In genomic region chrX:99541916-99542315, GRCm38 (mm10) we compare ENCODE assay signal across 23 mouse cellular contexts.
A peak's percentile ranks its signal among the peaks of the same experiment; 100 is the strongest.
DNase-seq lines count a peak whose midpoint lies in the region; TF ChIP-seq lines count a peak whose summit lies in the region.
"Had no signal": no experiment of that assay in that cellular context is flagged by ENCODE, and none has a peak within 500 bp of the region (broad histone marks: within the 10 kb centered on the region; RNA-seq: fewer than 3 reads in every experiment).

No protein-coding gene starts in this region.

- no peak overlapping the region for H3K27ac ChIP-seq in kidney, adult 2 months (ENCODE audit: insufficient read depth, low read depth, low read length)
- H3K27ac ChIP-seq: embryonic facial prominence, embryonic 12.5 days; embryonic facial prominence, embryonic 15.5 days; heart, embryonic 15.5 days; hindbrain, embryonic 10.5 days; hindbrain, embryonic 13.5 days; intestine, embryonic 15.5 days had no signal

- no peak for TF ChIP-seq POLR2A in kidney, adult 2 months (IDR thresholded peaks at IDR 0.05; ENCODE audit: low read depth, low read length)

- 72% methylated on average over 3 of the region's 3 CpGs for WGBS in kidney, adult 2 months

- no peaks in the 10 kb centered on the region for H3K4me1 ChIP-seq in kidney, adult 2 months (ENCODE audit: control insufficient read depth, insufficient read depth, low read length)
- H3K4me1 ChIP-seq: embryonic facial prominence, embryonic 12.5 days; intestine, embryonic 15.5 days had no signal

- H3K27me3 ChIP-seq in kidney, adult 2 months (replicated peaks; ENCODE audit: control insufficient read depth, insufficient read depth, low read length) = no peaks in the 10 kb centered on the region

- no peak overlapping the region for H3K4me3 ChIP-seq in kidney, adult 2 months (ENCODE audit: insufficient read depth, low read depth, low read length)
- H3K4me3 ChIP-seq: embryonic facial prominence, embryonic 12.5 days; embryonic facial prominence, embryonic 15.5 days; heart, embryonic 12.5 days; heart, embryonic 15.5 days; hindbrain, embryonic 10.5 days; hindbrain, embryonic 13.5 days; intestine, embryonic 15.5 days had no signal

- TF ChIP-seq CTCF in kidney, adult 2 months (conservative IDR thresholded peaks at IDR 0.05; ENCODE audit: insufficient read depth, insufficient read length, low read depth, low read length) = no peak

- H3K36me3 ChIP-seq in kidney, adult 2 months (ENCODE audit: control insufficient read depth, insufficient read depth, low read length) = no peaks in the 10 kb centered on the region
- H3K36me3 ChIP-seq: embryonic facial prominence, embryonic 12.5 days; embryonic facial prominence, embryonic 15.5 days; heart, embryonic 12.5 days; heart, embryonic 15.5 days; hindbrain, embryonic 10.5 days; hindbrain, embryonic 13.5 days; intestine, embryonic 15.5 days had no signal

- DNase-seq in adrenal gland, postnatal 10 days = peak; percentile 11
- no peak for DNase-seq in adrenal gland, adult (ENCODE audit: inconsistent age in 2 of 2, low spot score in 1 of 2)
- DNase-seq in kidney, adult 2 months = peak; percentile 5
- no peak for DNase-seq in kidney, postnatal 14 days
- peak; percentile 27 for DNase-seq in 3134 (ENCODE audit: extremely low read depth, insufficient read length, low spot score)
- DNase-seq in adipocyte (ENCODE audit: low spot score) = peak; percentile 81
- no peak for DNase-seq in frontal cortex, postnatal 25 days (ENCODE audit: low spot score in 2 of 2)
- DNase-seq: adrenal gland, adult 8-10 months; adrenal gland, postnatal 36 days; cerebellum, adult 2 months; cerebellum, adult 9-11 months; forebrain, postnatal 0 days; gastrocnemius, postnatal 25 days; heart, adult 18-20 months; heart, postnatal 10 days; heart, postnatal 36 days had no signal

Comparison
In these comparisons a context has a peak if more than half of its experiments do, and no peak if none do; other contexts are left out.
1. DNase-seq: peak in adrenal gland, postnatal 10 days (single experiment), kidney, adult 2 months (single experiment), 3134 (single experiment) and adipocyte (single experiment); none in adrenal gland, adult (0 of 2), kidney, postnatal 14 days (single experiment) and frontal cortex, postnatal 25 days (0 of 2).